Mouse (Mus musculus): Measurements from ENCODE around the gene Abtb2. TPM values are rescaled to one million over a fixed set of nuclear protein-coding genes. Genes with fewer than 3 reads are reported as not detected.

Gene Abtb2
- polyA plus RNA-seq, 1 experiment from 2014 or later = 5.6 TPM

- Histone ChIP-seq H3K36me3 (ENCODE audit: insufficient read depth, low read length) (no peaks in the 10 kb centered on the region), H3K27ac (no peak overlapping the region), H3K9ac (ENCODE audit: low read depth, low read length) (no peak overlapping the region), H3K4me2 (ENCODE audit: low read length) (no peak overlapping the region), H3K4me1 (replicated peaks; ENCODE audit: insufficient read depth, low read length) (no peaks in the 10 kb centered on the region), H3K9me3 (replicated peaks; ENCODE audit: low read length) (no peaks in the 10 kb centered on the region), H3K4me3 (replicated peaks; ENCODE audit: low read depth, low read length) (no peak overlapping the region), H3K27me3 (ENCODE audit: insufficient read depth, low read length) (no peaks in the 10 kb centered on the region)
- WGBS = 100% methylated on average over 1 of the region's 1 CpGs
- no peak for ATAC-seq (replicated peaks; ENCODE audit: low FRiP score, low read depth)
- TF ChIP-seq CTCF (IDR thresholded peaks at IDR 0.05; ENCODE audit: low read depth) = no peak
- no peak for DNase-seq (ENCODE audit: low spot score)
Observed at GRCm38 (mm10) chr2:103691278-103691677, 125.2 kb downstream of the Abtb2 start.

DNA sequence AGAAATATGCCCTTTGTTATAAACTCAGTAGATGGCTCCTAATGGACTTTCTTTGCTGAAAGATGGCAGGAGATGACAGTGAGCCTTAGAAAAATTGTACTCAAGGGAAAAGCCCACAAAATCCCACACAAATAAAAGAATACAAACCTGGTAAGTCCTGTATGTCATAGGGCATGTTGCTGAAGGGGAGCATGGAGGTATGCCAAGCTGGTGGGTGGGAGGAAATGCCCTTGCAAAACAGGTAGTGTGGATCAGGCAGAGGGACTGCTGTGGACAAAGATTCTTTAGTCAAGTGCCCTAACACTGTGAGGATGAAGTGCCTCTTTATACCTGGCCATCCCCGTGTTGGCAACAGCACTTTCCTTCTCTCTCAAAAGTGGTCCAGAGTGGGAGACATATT is 126.7 kb downstream of the Abtb2 start:
- ATAC-seq (replicated peaks; ENCODE audit: low FRiP score, low read depth) (no peak), DNase-seq (ENCODE audit: low spot score) (no peak)
- no peak overlapping the region for H3K27ac ChIP-seq
- H3K4me1 ChIP-seq (replicated peaks; ENCODE audit: insufficient read depth, low read length) = no peaks in the 10 kb centered on the region
- TF ChIP-seq CTCF (IDR thresholded peaks at IDR 0.05; ENCODE audit: low read depth) = no peak
- WGBS = 89% methylated on average over 1 of the region's 1 CpGs
- H3K36me3 ChIP-seq (ENCODE audit: insufficient read depth, low read length) = no peaks in the 10 kb centered on the region
- no peak overlapping the region for H3K9ac ChIP-seq (ENCODE audit: low read depth, low read length)
- no peak overlapping the region for H3K4me3 ChIP-seq (replicated peaks; ENCODE audit: low read depth, low read length)
- no peaks in the 10 kb centered on the region for H3K9me3 ChIP-seq (replicated peaks; ENCODE audit: low read length)
- no peak overlapping the region for H3K4me2 ChIP-seq (ENCODE audit: low read length)
- H3K27me3 ChIP-seq (ENCODE audit: insufficient read depth, low read length) = no peaks in the 10 kb centered on the region

- H3K4me2 ChIP-seq (ENCODE audit: low read length) = no peak overlapping the region
- no peak for ATAC-seq (replicated peaks; ENCODE audit: low FRiP score, low read depth)
- H3K4me1 ChIP-seq (replicated peaks; ENCODE audit: insufficient read depth, low read length) = no peaks in the 10 kb centered on the region
- WGBS = 85% methylated on average over 4 of the region's 4 CpGs
- no peak overlapping the region for H3K4me3 ChIP-seq (replicated peaks; ENCODE audit: low read depth, low read length)
- DNase-seq (ENCODE audit: low spot score) = no peak
- no peak overlapping the region for H3K27ac ChIP-seq
- H3K9ac ChIP-seq (ENCODE audit: low read depth, low read length) = no peak overlapping the region
- H3K27me3 ChIP-seq (ENCODE audit: insufficient read depth, low read length) = no peaks in the 10 kb centered on the region
- TF ChIP-seq CTCF (IDR thresholded peaks at IDR 0.05; ENCODE audit: low read depth) = no peak
- H3K9me3 ChIP-seq (replicated peaks; ENCODE audit: low read length) = no peaks in the 10 kb centered on the region
- H3K36me3 ChIP-seq (ENCODE audit: insufficient read depth, low read length) = no peaks in the 10 kb centered on the region
Observed at GRCm38 (mm10) chr2:103694777-103695563, 128.9 kb downstream of the Abtb2 start.

DNA sequence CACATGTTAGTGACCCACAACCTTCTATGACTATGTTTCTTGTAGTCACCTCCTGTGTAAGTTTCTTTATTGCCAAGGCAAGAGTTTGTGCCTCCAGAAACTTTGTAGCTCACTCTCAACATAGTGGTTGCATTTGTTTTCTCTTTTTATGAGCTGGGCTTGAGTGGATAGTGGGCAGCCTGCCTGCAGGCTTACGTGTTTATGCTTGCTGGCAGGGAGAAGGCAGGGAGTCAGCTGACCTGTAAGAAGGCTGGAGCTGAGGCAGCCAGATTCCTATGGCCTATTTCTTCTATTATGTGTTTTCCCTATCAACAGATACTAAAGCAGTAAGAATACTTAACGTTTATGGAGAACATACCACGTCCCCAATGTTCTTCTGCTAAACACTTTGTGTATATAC is 130.1 kb downstream of the Abtb2 start:
- no peaks in the 10 kb centered on the region for H3K4me1 ChIP-seq (replicated peaks; ENCODE audit: insufficient read depth, low read length)
- DNase-seq (ENCODE audit: low spot score) (no peak), ATAC-seq (replicated peaks; ENCODE audit: low FRiP score, low read depth) (no peak)
- H3K4me2 ChIP-seq (ENCODE audit: low read length) = no peak overlapping the region
- no peaks in the 10 kb centered on the region for H3K27me3 ChIP-seq (ENCODE audit: insufficient read depth, low read length)
- no peak for TF ChIP-seq CTCF (IDR thresholded peaks at IDR 0.05; ENCODE audit: low read depth)
- no peak overlapping the region for H3K27ac ChIP-seq
- H3K4me3 ChIP-seq (replicated peaks; ENCODE audit: low read depth, low read length) = no peak overlapping the region
- no peaks in the 10 kb centered on the region for H3K36me3 ChIP-seq (ENCODE audit: insufficient read depth, low read length)
- H3K9me3 ChIP-seq (replicated peaks; ENCODE audit: low read length) = no peaks in the 10 kb centered on the region
- WGBS = 57% methylated on average over 3 of the region's 3 CpGs
- H3K9ac ChIP-seq (ENCODE audit: low read depth, low read length) = no peak overlapping the region

DNA sequence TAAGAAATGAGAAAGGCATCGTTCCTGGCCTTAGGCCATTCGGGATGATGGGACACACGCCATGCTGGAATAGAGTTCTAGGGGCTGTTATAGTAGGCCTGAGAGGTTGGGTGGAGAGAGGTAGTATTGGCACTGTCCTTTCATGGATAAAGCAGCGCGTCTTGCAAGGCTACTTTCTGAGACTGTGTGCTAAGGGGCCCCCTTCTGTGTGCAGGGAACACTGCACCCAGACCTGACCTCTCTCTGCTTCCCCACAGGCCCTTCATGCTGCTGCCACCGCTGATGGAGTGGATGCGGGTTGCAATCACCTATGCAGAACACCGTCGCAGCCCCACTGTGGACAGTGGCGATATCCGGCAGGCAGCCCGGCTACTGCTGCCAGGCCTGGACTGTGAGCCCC is 134.4 kb downstream of the Abtb2 start:
- H3K4me2 ChIP-seq (ENCODE audit: low read length) = no peak overlapping the region
- ATAC-seq (replicated peaks; ENCODE audit: low FRiP score, low read depth) (no peak), DNase-seq (ENCODE audit: low spot score) (peak; percentile 15)
- 82% methylated on average over 12 of the region's 12 CpGs for WGBS
- peak; percentile 45 for TF ChIP-seq CTCF (IDR thresholded peaks at IDR 0.05; ENCODE audit: low read depth)
- no peaks in the 10 kb centered on the region for H3K27me3 ChIP-seq (ENCODE audit: insufficient read depth, low read length)
- no peak overlapping the region for H3K9ac ChIP-seq (ENCODE audit: low read depth, low read length)
- no peak overlapping the region for H3K27ac ChIP-seq
- H3K4me3 ChIP-seq (replicated peaks; ENCODE audit: low read depth, low read length) = no peak overlapping the region
- no peaks in the 10 kb centered on the region for H3K4me1 ChIP-seq (replicated peaks; ENCODE audit: insufficient read depth, low read length)
- 0 out of 2 replicates have a peak, but pooled peaks cover 5% of the 10 kb centered on the region for H3K36me3 ChIP-seq (ENCODE audit: insufficient read depth, low read length)
- no peaks in the 10 kb centered on the region for H3K9me3 ChIP-seq (replicated peaks; ENCODE audit: low read length)

GRCm38 (mm10) chr2:103703336-103703735 is 137.2 kb downstream of the Abtb2 start:
- 63% methylated on average over 10 of the region's 10 CpGs for WGBS
- no peaks in the 10 kb centered on the region for H3K27me3 ChIP-seq (ENCODE audit: insufficient read depth, low read length)
- no peak overlapping the region for H3K4me2 ChIP-seq (ENCODE audit: low read length)
- no peak overlapping the region for H3K27ac ChIP-seq
- no peak overlapping the region for H3K9ac ChIP-seq (ENCODE audit: low read depth, low read length)
- no peak for ATAC-seq (replicated peaks; ENCODE audit: low FRiP score, low read depth)
- no peaks in the 10 kb centered on the region for H3K9me3 ChIP-seq (replicated peaks; ENCODE audit: low read length)
- H3K4me1 ChIP-seq (replicated peaks; ENCODE audit: insufficient read depth, low read length) = no peaks in the 10 kb centered on the region
- TF ChIP-seq CTCF (IDR thresholded peaks at IDR 0.05; ENCODE audit: low read depth) = no peak
- no peak overlapping the region for H3K4me3 ChIP-seq (replicated peaks; ENCODE audit: low read depth, low read length)
- no peak for DNase-seq (ENCODE audit: low spot score)
- 0 out of 2 replicates have a peak, but pooled peaks cover 5% of the 10 kb centered on the region for H3K36me3 ChIP-seq (ENCODE audit: insufficient read depth, low read length)

All from kidney, postnatal 0 days (tissue).